Comparison of ENCODE assay signal across 26 mouse cellular contexts in the genomic region with DNA sequence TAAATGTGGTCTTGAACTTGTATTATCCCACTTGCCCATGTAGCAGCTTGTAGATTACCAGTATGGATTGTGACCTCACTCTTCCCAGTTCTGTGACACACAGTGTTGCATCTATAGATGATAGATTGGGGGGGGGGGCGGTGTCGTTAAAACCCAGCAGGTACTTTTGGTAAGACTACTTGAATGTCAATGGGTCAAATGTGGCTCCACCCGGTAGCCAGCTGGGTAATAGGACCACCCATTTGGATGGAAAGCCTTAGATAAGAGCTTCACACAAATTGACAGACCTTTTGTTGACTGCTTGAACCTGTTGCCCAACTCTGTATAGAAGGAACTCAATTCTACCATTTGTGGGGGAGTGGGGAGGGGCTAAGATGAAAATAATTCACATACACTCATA. TPM values are rescaled to one million over a fixed set of nuclear protein-coding genes. Genes with fewer than 3 reads are reported as not detected.
DNase-seq lines count a peak whose midpoint lies in the region; ATAC-seq and TF ChIP-seq lines count a peak whose summit lies in the region.
"Had no signal": no experiment of that assay in that cellular context is flagged by ENCODE, and none has a peak within 500 bp of the region (broad histone marks: within the 10 kb centered on the region; RNA-seq: fewer than 3 reads in every experiment).

No protein-coding gene starts in this region.

- H3K4me3 ChIP-seq in ES-E14 (ENCODE audit: insufficient read depth in 1 of 2, low read depth in 1 of 2, low read length in 2 of 2, poor library complexity in 1 of 2, severe bottlenecking in 1 of 2), result no peak overlapping the region
- H3K4me3 ChIP-seq: embryonic facial prominence, embryonic 13.5 days; embryonic facial prominence, embryonic 15.5 days; erythroblast, embryonic 14.5 days; forebrain, embryonic 10.5 days; forebrain, embryonic 12.5 days had no signal

- H3K4me1 ChIP-seq in ES-E14 (ENCODE audit: control insufficient read depth in 2 of 2, insufficient read depth in 2 of 2, low read length in 2 of 2, poor library complexity in 1 of 2), result peaks cover 1 to 9% of the 10 kb centered on the region in 2 experiments; a peak in 2 of 4 replicates
- H3K4me1 ChIP-seq: embryonic facial prominence, embryonic 13.5 days; embryonic facial prominence, embryonic 15.5 days; forebrain, embryonic 10.5 days; forebrain, embryonic 12.5 days had no signal

- peaks cover 3% of the 10 kb centered on the region; the same call in 1 of the 2 replicates for H3K36me3 ChIP-seq in ES-E14 (ENCODE audit: control insufficient read depth, insufficient read depth, low read length, poor library complexity, severe bottlenecking)

- DNase-seq in ES-CJ7 (ENCODE audit: low read depth, low spot score) (peak; percentile 78), ES-E14 (ENCODE audit: low read depth, low spot score) (peak; percentile 17), R1 (ENCODE audit: low read depth, low spot score) (peak; percentile 69)
- no peak for DNase-seq in thymus, postnatal 14 days
- DNase-seq in layer of hippocampus, postnatal 10 days (ENCODE audit: low spot score in 2 of 2), result no peak
- DNase-seq in heart, postnatal 4 days, result no peak
- DNase-seq: adrenal gland, adult 8-10 months; adrenal gland, postnatal 14 days; adrenal gland, postnatal 36 days; cerebellum, adult 11 months; cerebellum, adult 18-20 months; cerebellum, adult 8-10 months; cerebellum, adult 9-11 months; cerebellum, postnatal 14 days; cerebellum, postnatal 36 days; embryo, embryonic 11 days had no signal

- H3K27ac ChIP-seq in ES-E14 (ENCODE audit: insufficient read depth, low read depth, low read length, poor library complexity, severe bottlenecking), result no peak overlapping the region; the same call in 1 of the 2 replicates
- H3K27ac ChIP-seq: embryonic facial prominence, embryonic 13.5 days; embryonic facial prominence, embryonic 15.5 days; forebrain, embryonic 10.5 days; forebrain, embryonic 12.5 days had no signal

- H3K9me3 ChIP-seq in ES-E14 (ENCODE audit: control insufficient read depth, insufficient read depth, low read depth, low read length), result no peaks in the 10 kb centered on the region
- H3K9me3 ChIP-seq: embryonic facial prominence, embryonic 13.5 days; embryonic facial prominence, embryonic 15.5 days; forebrain, embryonic 10.5 days; forebrain, embryonic 12.5 days had no signal

- no peak overlapping the region for H3K9ac ChIP-seq in ES-E14 (ENCODE audit: insufficient read depth, low read depth, low read length, poor library complexity, severe bottlenecking)
- H3K9ac ChIP-seq: embryonic facial prominence, embryonic 13.5 days; embryonic facial prominence, embryonic 15.5 days; forebrain, embryonic 12.5 days had no signal

- ATAC-seq in megakaryocyte-erythroid progenitor cell, adult 5-6 weeks (replicated peaks; ENCODE audit: low FRiP score, low TSS enrichment, poor library complexity, severe bottlenecking), result 0 out of 2 replicates have a peak, but pooled peaks have one; percentile 30
- ATAC-seq: activated CD4-positive, CD25-positive, alpha-beta regulatory T cell, adult 4 months; forebrain, embryonic 14.5 days; forebrain, embryonic 16.5 days; Patski had no signal

- in situ Hi-C loops in ES-E14 (cut with MboI; ENCODE audit: low sequenced_read_pairs in 2 of 2, unreplicated experiment in 2 of 2), result no loop called here

TF ChIP-seq in ES-E14, 5 proteins besides CTCF, POLR2A, EP300 and RAD21:
- TF ChIP-seq ZC3H11A (IDR thresholded peaks at IDR 0.05; ENCODE audit: borderline replicate concordance, low read depth, low read length), result no peak
- no peak for TF ChIP-seq ZNF384 (IDR thresholded peaks at IDR 0.05; ENCODE audit: low read depth, low read length)
- no peak for TF ChIP-seq MAFK (IDR thresholded peaks at IDR 0.05; ENCODE audit: insufficient read depth, low read depth, low read length)
- no peak for TF ChIP-seq CHD2 (IDR thresholded peaks at IDR 0.05; ENCODE audit: low read depth, low read length)
- no peak for TF ChIP-seq HCFC1 (IDR thresholded peaks at IDR 0.05; ENCODE audit: borderline replicate concordance, insufficient read depth, low read length)

RNA-seq across cellular contexts. Expression of a gene that starts 34.2 kb away (rescaled TPM):
- total RNA-seq in ES-E14 (2012; rRNA removed), result 5.8 and 7.3 TPM in 2 replicates
- 5.7 and 6.9 TPM in 2 replicates for total RNA-seq in megakaryocyte-erythroid progenitor cell, adult 5-6 weeks (2014; fragmentation: Nextera tagmentation)
- 9.6 and 17.4 TPM in 2 replicates for total RNA-seq in megakaryocyte-erythroid progenitor cell, adult 5-6 weeks (2017)
- 10 to 100 TPM; 29.9 to 32.1 TPM for total RNA-seq in layer of hippocampus, postnatal 10 days (2021)
- 1 to 10 TPM; 3.2 to 4.2 TPM for total RNA-seq in heart, postnatal 4 days (2021)

Comparison
In these comparisons a context has a peak if more than half of its experiments do, and no peak if none do; other contexts are left out.
1. DNase-seq: peak in ES-CJ7 (single experiment), ES-E14 (single experiment) and R1 (single experiment); none in thymus, postnatal 14 days (single experiment), layer of hippocampus, postnatal 10 days (0 of 2) and heart, postnatal 4 days (single experiment).